Mouse (Mus musculus) limb, embryonic 11.5 days (tissue): Measurements from ENCODE around the gene Gnb1l. TPM values are rescaled to one million over a fixed set of nuclear protein-coding genes. Genes with fewer than 3 reads are reported as not detected.
A peak's percentile ranks its signal among the peaks of the same experiment; 100 is the strongest.

ENCODE experiments used
- ATAC-seq: fragments of 200-750 bp; cut with Nextera tagmentation; 2 replicates; pipeline ENCODE4 v1.8.0; 2017; ENCODE audit warnings: low read depth; ENCODE audit not compliant: insufficient number of reproducible peaks, low FRiP score, low TSS enrichment
- DNase-seq: peaks from one replicate; pipeline ENCODE4 v3.0.0-alpha.2; 2015; ENCODE audit warnings: low spot score
- H3K27ac ChIP-seq: fragments of 300-500 bp; sonication (generic); replicated peaks from 2 replicates; pipeline ENCODE4 v1.5.1; 2014; ENCODE audit warnings: low read depth, mild to moderate bottlenecking, low read length
- H3K27me3 ChIP-seq: fragments of 300-500 bp; sonication (generic); 2 replicates; pipeline ENCODE4 v1.6.1; 2014; ENCODE audit warnings: mild to moderate bottlenecking, low read length, mixed read lengths; ENCODE audit not compliant: control insufficient read depth, insufficient read depth
- H3K36me3 ChIP-seq: fragments of 300-500 bp; sonication (generic); 2 replicates; pipeline ENCODE4 v1.6.1; 2014; ENCODE audit warnings: mild to moderate bottlenecking, low read length, moderate library complexity, mixed read lengths; ENCODE audit not compliant: control insufficient read depth, insufficient read depth
- H3K4me1 ChIP-seq: fragments of 300-500 bp; sonication (generic); 2 replicates; pipeline ENCODE4 v1.6.1; 2014; ENCODE audit warnings: low read length, mixed read lengths; ENCODE audit not compliant: control insufficient read depth, insufficient read depth
- H3K4me2 ChIP-seq: fragments of 300-500 bp; sonication (generic); 2 replicates; pipeline ENCODE4 v1.6.1; 2014; ENCODE audit warnings: low read depth, mild to moderate bottlenecking, moderate library complexity; ENCODE audit not compliant: severe bottlenecking
- H3K4me3 ChIP-seq: fragments of 300-500 bp; sonication (generic); 2 replicates; pipeline ENCODE4 v1.5.1; 2014; ENCODE audit warnings: low read depth, low read length
- H3K9ac ChIP-seq: fragments of 300-500 bp; sonication (generic); 2 replicates; pipeline ENCODE4 v1.6.1; 2014; ENCODE audit warnings: mild to moderate bottlenecking, low read length
- H3K9me3 ChIP-seq: fragments of 300-500 bp; sonication (generic); 2 replicates; pipeline ENCODE4 v1.6.1; 2016; ENCODE audit warnings: low read length; ENCODE audit not compliant: control insufficient read depth
- WGBS: fragments of 180-500 bp; shearing (Covaris S2); extraction: QIAGEN DNeasy Blood & Tissue Kit; methylation state at CpG from one replicate; pipeline ENCODE4 v1.1.7; 2014; 5-methylcytosine and 5-hydroxymethylcytosine counted together
- polyA plus RNA-seq: library from polyadenylated mRNA; unstranded; fragments of >200 nt; fragmentation: Nextera tagmentation; extraction: Ambion mirVana; gene quantifications from 2 replicates; pipeline ENCODE4 v1.2.1, GENCODE M21; 2014

The Gnb1l gene
- polyA plus RNA-seq, 1 experiment from 2014 or later, result 18.6 TPM

DNA sequence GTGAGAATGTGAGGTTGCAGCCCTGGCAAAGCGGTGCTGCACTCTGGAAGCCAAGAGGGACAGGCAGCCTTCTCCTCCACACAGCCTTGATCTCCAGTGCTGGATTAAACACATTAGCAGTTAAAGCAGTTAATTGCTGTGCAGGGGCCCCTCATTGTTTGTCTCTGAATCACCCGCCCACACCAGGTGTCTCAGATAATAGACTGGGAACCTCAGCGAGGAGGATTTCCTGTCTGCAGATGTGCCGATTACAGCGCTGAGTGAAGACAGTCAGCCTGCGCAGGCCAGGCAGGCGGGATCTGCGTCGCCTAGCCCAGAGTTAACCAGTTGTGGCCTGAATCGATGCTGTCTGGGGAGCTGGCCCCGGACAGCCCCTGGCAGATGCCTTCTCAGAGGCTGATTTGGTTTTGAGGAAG lies 38.5 kb upstream of the Gnb1l start:
- Histone ChIP-seq H3K36me3 (0 out of 2 replicates have a peak, but pooled peaks cover 6% of the 10 kb centered on the region), H3K4me2 (0 out of 2 replicates have a peak overlapping the region, but pooled peaks have one; percentile 7), H3K27ac (no peak overlapping the region; the same call in 1 of the 2 replicates), H3K9me3 (no peaks in the 10 kb centered on the region), H3K4me3 (no peak overlapping the region), H3K4me1 (peaks cover 10% of the 10 kb centered on the region), H3K27me3 (no peaks in the 10 kb centered on the region), H3K9ac (peak overlapping the region; percentile 3; the same call in 1 of the 2 replicates)
- peak; percentile 50; the same call in 1 of the 2 replicates for ATAC-seq
- DNase-seq, result peak; percentile 57
- WGBS, result 4% methylated on average over 11 of the region's 11 CpGs

DNA sequence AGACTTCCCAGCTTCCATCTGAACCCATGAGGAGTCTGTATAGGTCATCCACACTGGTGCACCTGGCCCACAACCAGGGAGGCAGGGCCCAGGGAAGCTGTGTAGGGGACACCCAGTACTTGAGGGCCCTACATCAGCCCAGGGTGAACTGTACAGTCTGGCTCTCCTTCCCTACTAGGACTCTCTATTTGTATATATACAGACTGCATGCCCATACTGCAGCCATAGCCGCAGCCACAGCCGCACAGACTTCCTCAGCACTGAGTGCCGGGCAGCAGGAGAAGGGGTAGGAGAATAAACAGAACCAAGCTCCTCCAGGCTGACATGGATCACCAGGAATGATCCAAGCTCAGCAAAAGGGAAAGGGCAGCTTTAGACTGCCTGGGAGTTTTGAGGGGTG lies 37.7 kb upstream of the Gnb1l start:
- peaks cover 10% of the 10 kb centered on the region for H3K4me1 ChIP-seq
- no peak overlapping the region for H3K4me2 ChIP-seq
- H3K27me3 ChIP-seq, result no peaks in the 10 kb centered on the region
- H3K9ac ChIP-seq, result no peak overlapping the region
- no peak overlapping the region for H3K27ac ChIP-seq
- ATAC-seq (no peak), DNase-seq (no peak)
- H3K9me3 ChIP-seq, result no peaks in the 10 kb centered on the region
- H3K36me3 ChIP-seq, result 0 out of 2 replicates have a peak, but pooled peaks cover 6% of the 10 kb centered on the region
- H3K4me3 ChIP-seq, result no peak overlapping the region
- WGBS, result 94% methylated on average over 3 of the region's 3 CpGs

GRCm38 (mm10) chr16:18462031-18462430 lies 36.5 kb upstream of the Gnb1l start:
- H3K27me3 ChIP-seq, result no peaks in the 10 kb centered on the region
- H3K4me3 ChIP-seq, result no peak overlapping the region
- no peak overlapping the region for H3K27ac ChIP-seq
- 0 out of 2 replicates have a peak, but pooled peaks cover 6% of the 10 kb centered on the region for H3K36me3 ChIP-seq
- H3K9ac ChIP-seq, result no peak overlapping the region
- WGBS, result 59% methylated on average over 9 of the region's 9 CpGs
- H3K4me2 ChIP-seq, result no peak overlapping the region
- H3K4me1 ChIP-seq, result peaks cover 10% of the 10 kb centered on the region
- H3K9me3 ChIP-seq, result no peaks in the 10 kb centered on the region
- DNase-seq, result no peak
- no peak for ATAC-seq

GRCm38 (mm10) chr16:18462598-18462997 lies 35.9 kb upstream of the Gnb1l start:
- no peaks in the 10 kb centered on the region for H3K27me3 ChIP-seq
- ATAC-seq (no peak), DNase-seq (no peak)
- no peak overlapping the region for H3K9ac ChIP-seq
- H3K4me2 ChIP-seq, result no peak overlapping the region
- peaks cover 10% of the 10 kb centered on the region for H3K4me1 ChIP-seq
- 39% methylated on average over 8 of the region's 8 CpGs for WGBS
- no peak overlapping the region for H3K4me3 ChIP-seq
- 0 out of 2 replicates have a peak, but pooled peaks cover 4% of the 10 kb centered on the region for H3K36me3 ChIP-seq
- no peak overlapping the region for H3K27ac ChIP-seq
- H3K9me3 ChIP-seq, result no peaks in the 10 kb centered on the region

DNA sequence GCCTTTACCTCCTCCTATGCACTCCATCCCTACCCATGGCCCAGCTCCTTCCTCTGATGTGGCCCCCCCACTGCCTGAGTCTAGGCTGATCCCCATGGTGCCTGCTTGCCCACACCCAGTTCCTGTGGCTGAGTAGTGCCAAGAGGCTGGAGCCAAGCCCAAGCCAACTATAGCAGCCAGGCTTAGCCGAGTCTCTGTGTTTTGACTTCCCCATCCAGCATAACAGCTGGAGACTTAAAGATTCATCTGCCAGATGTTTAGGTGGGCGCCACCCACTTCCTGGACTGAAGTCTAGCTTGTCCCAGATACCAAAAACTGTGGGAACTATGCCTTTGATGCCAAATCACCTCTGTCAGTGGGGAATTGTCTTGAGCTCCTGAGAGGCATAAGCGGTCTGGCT lies 34.2 kb upstream of the Gnb1l start:
- WGBS, result 68% methylated on average over 3 of the region's 3 CpGs
- no peaks in the 10 kb centered on the region for H3K27me3 ChIP-seq

DNA sequence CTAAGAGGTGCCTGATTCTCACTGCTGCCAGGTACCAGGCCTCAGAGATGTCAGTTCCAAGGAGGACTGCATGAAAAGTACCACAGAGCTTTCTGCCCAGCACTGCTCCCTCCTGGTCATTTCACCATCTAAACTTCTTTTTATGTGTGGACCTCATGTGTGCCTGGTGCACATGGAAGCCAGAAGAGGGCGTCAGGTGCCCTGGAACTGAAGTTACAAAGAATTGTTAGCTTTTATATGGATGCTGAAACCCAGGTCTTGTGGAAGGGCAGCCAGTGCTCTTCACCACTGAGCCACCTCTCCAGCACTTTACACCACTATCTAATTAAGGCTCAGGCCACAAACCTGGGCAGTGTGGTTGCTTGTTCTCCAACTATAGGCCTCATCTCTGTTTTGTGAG lies 27.7 kb upstream of the Gnb1l start:
- H3K9me3 ChIP-seq, result no peaks in the 10 kb centered on the region
- WGBS, result 41% methylated on average over 1 of the region's 1 CpGs
- peaks cover 3% of the 10 kb centered on the region; the same call in 1 of the 2 replicates for H3K36me3 ChIP-seq
- peaks cover 3% of the 10 kb centered on the region; the same call in 1 of the 2 replicates for H3K4me1 ChIP-seq
- ATAC-seq (no peak), DNase-seq (no peak)
- no peak overlapping the region for H3K4me3 ChIP-seq
- no peak overlapping the region for H3K9ac ChIP-seq
- no peaks in the 10 kb centered on the region for H3K27me3 ChIP-seq
- H3K27ac ChIP-seq, result no peak overlapping the region
- no peak overlapping the region for H3K4me2 ChIP-seq

More for the DNA sequence above, 34.2 kb upstream of the Gnb1l start:
- H3K9ac ChIP-seq, result no peak overlapping the region
- ATAC-seq, result no peak
- H3K4me2 ChIP-seq, result no peak overlapping the region
- H3K36me3 ChIP-seq, result peaks cover 7% of the 10 kb centered on the region; the same call in 1 of the 2 replicates
- H3K27ac ChIP-seq, result no peak overlapping the region
- no peaks in the 10 kb centered on the region for H3K9me3 ChIP-seq
- DNase-seq, result no peak
- no peak overlapping the region for H3K4me3 ChIP-seq
- peaks cover 8% of the 10 kb centered on the region for H3K4me1 ChIP-seq

GRCm38 (mm10) chr16:18471381-18471955 lies 27.0 kb upstream of the Gnb1l start:
- DNase-seq (no peak), ATAC-seq (no peak)
- Histone ChIP-seq H3K4me1 (peaks cover 3% of the 10 kb centered on the region; the same call in 1 of the 2 replicates), H3K27me3 (no peaks in the 10 kb centered on the region), H3K9me3 (no peaks in the 10 kb centered on the region), H3K9ac (no peak overlapping the region), H3K36me3 (peaks cover 3% of the 10 kb centered on the region; the same call in 1 of the 2 replicates), H3K4me2 (no peak overlapping the region), H3K4me3 (no peak overlapping the region), H3K27ac (no peak overlapping the region)
- 80% methylated on average over 11 of the region's 11 CpGs for WGBS

DNA sequence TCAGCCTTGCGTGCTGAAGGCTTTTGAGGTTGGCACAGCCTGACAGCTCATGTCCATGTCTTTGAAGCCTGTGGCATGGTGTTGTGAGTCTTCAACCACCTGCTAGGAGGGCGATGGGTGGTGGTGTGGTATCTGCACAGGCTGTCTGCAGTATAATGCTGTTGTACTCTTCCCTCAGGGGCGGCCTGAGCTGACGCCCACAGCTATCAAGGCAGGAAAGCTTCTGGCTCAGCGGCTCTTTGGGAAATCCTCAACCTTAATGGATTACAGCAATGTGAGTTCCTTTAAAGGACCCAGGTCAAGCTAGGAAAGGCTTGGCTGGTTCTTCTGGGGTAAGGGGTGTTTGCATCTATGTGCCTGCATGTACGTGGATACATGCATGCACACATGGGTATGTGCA lies 26.5 kb upstream of the Gnb1l start:
- no peak overlapping the region for H3K27ac ChIP-seq
- no peak overlapping the region for H3K9ac ChIP-seq
- H3K4me2 ChIP-seq, result no peak overlapping the region
- DNase-seq (no peak), ATAC-seq (no peak)
- no peaks in the 10 kb centered on the region for H3K27me3 ChIP-seq
- WGBS, result 87% methylated on average over 6 of the region's 6 CpGs
- H3K4me3 ChIP-seq, result no peak overlapping the region
- peaks cover 3% of the 10 kb centered on the region; the same call in 1 of the 2 replicates for H3K4me1 ChIP-seq
- H3K36me3 ChIP-seq, result peaks cover 3% of the 10 kb centered on the region; the same call in 1 of the 2 replicates
- no peaks in the 10 kb centered on the region for H3K9me3 ChIP-seq
